Mouse (Mus musculus) kidney, embryonic 14.5 days (tissue): ENCODE results near the gene Socs1. TPM values are rescaled to one million over a fixed set of nuclear protein-coding genes. Genes with fewer than 3 reads are reported as not detected.

Experiments used
- ATAC-seq: fragments of 200-750 bp; cut with Nextera tagmentation; 2 replicates; pipeline ENCODE4 v1.8.0; 2017; ENCODE audit warnings: moderate number of reproducible peaks, mild to moderate bottlenecking, moderate TSS enrichment, moderate library complexity; ENCODE audit not compliant: low FRiP score, low TSS enrichment
- H3K27ac ChIP-seq: fragments of 300-500 bp; sonication (generic); 2 replicates; pipeline ENCODE4 v1.5.1; 2014; ENCODE audit warnings: low read depth, mild to moderate bottlenecking, low read length, moderate library complexity, mixed read lengths
- H3K27me3 ChIP-seq: fragments of 300-500 bp; sonication (generic); 2 replicates; pipeline ENCODE4 v1.6.1; 2014; ENCODE audit warnings: mild to moderate bottlenecking, low read length; ENCODE audit not compliant: control insufficient read depth, insufficient read depth
- H3K36me3 ChIP-seq: fragments of 300-500 bp; sonication (generic); 2 replicates; pipeline ENCODE4 v1.6.1; 2014; ENCODE audit warnings: low read length, mixed read lengths; ENCODE audit not compliant: control insufficient read depth, insufficient read depth
- H3K4me1 ChIP-seq: fragments of 300-500 bp; sonication (generic); 2 replicates; pipeline ENCODE4 v1.6.1; 2014; ENCODE audit warnings: low read length, mixed read lengths; ENCODE audit not compliant: control insufficient read depth, insufficient read depth
- H3K4me2 ChIP-seq: fragments of 300-500 bp; sonication (generic); replicated peaks from 2 replicates; pipeline ENCODE4 v1.6.1; 2014; ENCODE audit warnings: low read depth, mild to moderate bottlenecking, low read length
- H3K4me3 ChIP-seq: fragments of 300-500 bp; sonication (generic); 2 replicates; pipeline ENCODE4 v1.5.1; 2014; ENCODE audit warnings: mild to moderate bottlenecking, low read length
- H3K9ac ChIP-seq: fragments of 300-500 bp; sonication (generic); 2 replicates; pipeline ENCODE4 v1.6.1; 2014; ENCODE audit warnings: low read depth, mild to moderate bottlenecking, low read length, moderate library complexity
- H3K9me3 ChIP-seq: fragments of 300-500 bp; sonication (generic); 2 replicates; pipeline ENCODE4 v1.6.1; 2016; ENCODE audit warnings: low read length; ENCODE audit not compliant: control insufficient read depth
- WGBS: fragments of 180-500 bp; shearing (Covaris S2); extraction: QIAGEN DNeasy Blood & Tissue Kit; methylation state at CpG from one replicate; pipeline ENCODE4 v1.1.7; 2014; 5-methylcytosine and 5-hydroxymethylcytosine counted together
- polyA plus RNA-seq: library from polyadenylated mRNA; unstranded; fragments of >200 nt; fragmentation: Nextera tagmentation; extraction: Ambion mirVana; gene quantifications from 2 replicates; pipeline ENCODE4 v1.2.1, GENCODE M21; 2014

Gene Socs1
- polyA plus RNA-seq, 1 experiment from 2014 or later = 6.3 TPM

- Histone ChIP-seq H3K9ac (no peak overlapping the region), H3K27ac (no peak overlapping the region), H3K4me2 (no peak overlapping the region), H3K36me3 (no peaks in the 10 kb centered on the region), H3K9me3 (no peaks in the 10 kb centered on the region), H3K27me3 (no peaks in the 10 kb centered on the region), H3K4me3 (no peak overlapping the region), H3K4me1 (0 out of 2 replicates have a peak, but pooled peaks cover 5% of the 10 kb centered on the region)
- 78% methylated on average over 10 of the region's 10 CpGs for WGBS
- no peak for ATAC-seq
Observed at GRCm38 (mm10) chr16:10736364-10736763, 49.0 kb downstream of the Socs1 start.

GRCm38 (mm10) chr16:10735781-10736180 is 49.6 kb downstream of the Socs1 start:
- Histone ChIP-seq H3K27ac (no peak overlapping the region), H3K27me3 (no peaks in the 10 kb centered on the region), H3K36me3 (no peaks in the 10 kb centered on the region), H3K9ac (no peak overlapping the region), H3K4me1 (0 out of 2 replicates have a peak, but pooled peaks cover 5% of the 10 kb centered on the region), H3K4me2 (no peak overlapping the region), H3K4me3 (no peak overlapping the region), H3K9me3 (no peaks in the 10 kb centered on the region)
- no peak for ATAC-seq
- 68% methylated on average over 2 of the region's 2 CpGs for WGBS

- no peak overlapping the region for H3K4me3 ChIP-seq
- no peaks in the 10 kb centered on the region for H3K36me3 ChIP-seq
- H3K27me3 ChIP-seq = no peaks in the 10 kb centered on the region
- no peak overlapping the region for H3K9ac ChIP-seq
- H3K4me1 ChIP-seq = no peaks in the 10 kb centered on the region
- no peak overlapping the region for H3K27ac ChIP-seq
- H3K9me3 ChIP-seq = no peaks in the 10 kb centered on the region
- 78% methylated on average over 5 of the region's 5 CpGs for WGBS
- H3K4me2 ChIP-seq = no peak overlapping the region
- no peak for ATAC-seq
Observed at GRCm38 (mm10) chr16:10732421-10732820, 52.9 kb downstream of the Socs1 start.

Other genes starting within 250 kb of the Socs1 start
- 27.4 and 32.5 TPM in 2 replicates for gene Dexi, start 242.5 kb downstream of the Socs1 start, polyA plus RNA-seq
- gene Clec16a, start 240.2 kb downstream of the Socs1 start, polyA plus RNA-seq = 38.4 and 46.3 TPM in 2 replicates
- not detected in 2 replicates for gene Tnp2, start 3.1 kb upstream of the Socs1 start, polyA plus RNA-seq
- gene Prm3, start 5.4 kb upstream of the Socs1 start, polyA plus RNA-seq = not detected in 2 replicates
- not detected in 2 replicates for gene Prm2, start 10.6 kb upstream of the Socs1 start, polyA plus RNA-seq
- gene Prm1, start 20.3 kb upstream of the Socs1 start, polyA plus RNA-seq = not detected in 2 replicates
- not detected in 2 replicates for gene Gm11172, start 27.4 kb upstream of the Socs1 start, polyA plus RNA-seq
- 6.0 and 6.2 TPM in 2 replicates for gene Rmi2, start 49.5 kb upstream of the Socs1 start, polyA plus RNA-seq